Mouse (Mus musculus) frontal cortex, adult 2 months (tissue): ENCODE measurements around the gene Znhit2. TPM values are rescaled to one million over a fixed set of nuclear protein-coding genes. Genes with fewer than 3 reads are reported as not detected.

Source experiments
- DNase-seq, 2 experiments: peaks; one replicate each; pipeline ENCODE4 v3.0.0; 2022; ENCODE audit warnings: low spot score in 1 of 2; ENCODE audit errors: extremely low spot score in 1 of 2
- polyA plus RNA-seq: library from polyadenylated mRNA; depleted of rRNA; stranded (reverse); fragments of >200 nt; gene quantifications from 2 replicates; pipeline ENCODE4 v1.2.3, GENCODE M21; 2012

The Znhit2 gene
- polyA plus RNA-seq, 1 experiment: 51.7 TPM

- DNase-seq: peak; percentile 92 to 96
Measured at GRCm38 (mm10) chr19:6046294-6047153, 14.5 kb upstream of the Znhit2 start, which contains the start of gene Syvn1. Gene Syvn1, plus strand, starts transcription at chr19:6046576.

GRCm38 (mm10) chr19:6047154-6047898 is 13.7 kb upstream of the Znhit2 start:
- DNase-seq: no peak

DNA sequence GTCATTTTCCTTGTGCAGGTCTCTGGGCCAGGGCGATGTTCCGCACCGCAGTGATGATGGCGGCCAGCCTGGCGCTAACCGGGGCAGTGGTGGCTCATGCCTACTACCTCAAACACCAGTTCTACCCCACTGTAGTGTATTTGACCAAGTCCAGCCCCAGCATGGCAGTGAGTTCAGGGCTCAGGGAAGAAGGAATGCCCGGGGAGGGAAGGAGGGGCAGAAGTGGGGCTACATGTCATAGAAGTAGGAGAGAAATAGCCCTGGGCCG is 13.2 kb upstream of the Znhit2 start:
- DNase-seq: no peak

DNA sequence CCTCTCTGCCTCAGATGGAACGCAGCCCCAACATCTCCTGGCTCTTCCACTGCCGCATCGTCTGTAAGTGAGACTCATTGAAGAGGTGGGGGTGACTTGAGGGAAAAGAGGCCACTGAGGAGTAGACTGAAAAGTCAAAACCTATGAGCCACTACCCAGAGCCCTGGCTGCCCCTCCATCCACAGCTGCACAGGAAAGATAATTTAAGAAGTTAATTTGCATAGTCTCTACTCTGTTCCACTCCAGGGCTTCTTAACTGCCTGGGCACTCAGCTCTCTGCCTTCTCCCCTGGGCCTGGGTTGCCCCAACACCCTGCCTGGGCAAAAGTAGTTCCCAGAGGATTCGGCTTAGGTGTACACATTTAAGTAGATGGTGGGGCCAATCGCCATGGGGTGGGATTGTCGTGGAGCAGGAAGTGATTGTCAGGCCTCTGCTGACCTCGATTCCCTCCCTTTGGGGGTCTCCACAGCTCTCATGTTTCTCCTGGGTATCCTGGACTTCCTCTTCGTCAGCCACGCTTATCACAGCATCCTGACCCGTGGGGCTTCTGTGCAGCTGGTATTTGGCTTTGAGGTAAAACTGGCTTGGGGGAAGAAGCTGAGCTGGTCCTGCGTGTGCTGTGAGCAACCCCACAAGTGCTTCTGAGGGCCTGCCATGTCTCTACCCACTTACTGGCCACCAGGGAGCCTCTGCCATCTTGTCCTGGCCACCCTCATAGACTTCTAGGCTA is 12.1 kb upstream of the Znhit2 start:
- no peak for DNase-seq

GRCm38 (mm10) chr19:6052516-6052915 is 8.5 kb upstream of the Znhit2 start:
- no peak for DNase-seq

GRCm38 (mm10) chr19:6054296-6054695 is 6.7 kb upstream of the Znhit2 start:
- DNase-seq: no peak

DNA sequence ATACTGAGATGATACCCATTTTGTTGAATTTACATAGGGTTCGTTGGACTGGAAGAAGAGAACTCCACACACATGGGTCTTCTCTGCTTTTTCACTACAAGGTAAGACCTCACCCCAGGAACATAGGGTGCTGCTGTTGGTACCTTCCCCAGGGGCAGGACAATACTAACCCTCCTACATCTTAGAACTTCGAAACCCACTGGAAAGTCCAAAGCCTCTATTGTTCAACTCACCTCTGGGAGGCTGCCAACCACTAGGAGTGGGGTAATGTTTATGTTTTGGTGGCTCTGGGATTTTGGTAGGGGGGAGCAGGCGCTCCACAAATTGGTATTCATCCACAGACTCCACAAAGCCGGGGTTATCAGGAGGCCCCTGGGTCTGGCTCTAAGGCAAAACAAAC is 4.3 kb upstream of the Znhit2 start:
- DNase-seq: no peak

DNA sequence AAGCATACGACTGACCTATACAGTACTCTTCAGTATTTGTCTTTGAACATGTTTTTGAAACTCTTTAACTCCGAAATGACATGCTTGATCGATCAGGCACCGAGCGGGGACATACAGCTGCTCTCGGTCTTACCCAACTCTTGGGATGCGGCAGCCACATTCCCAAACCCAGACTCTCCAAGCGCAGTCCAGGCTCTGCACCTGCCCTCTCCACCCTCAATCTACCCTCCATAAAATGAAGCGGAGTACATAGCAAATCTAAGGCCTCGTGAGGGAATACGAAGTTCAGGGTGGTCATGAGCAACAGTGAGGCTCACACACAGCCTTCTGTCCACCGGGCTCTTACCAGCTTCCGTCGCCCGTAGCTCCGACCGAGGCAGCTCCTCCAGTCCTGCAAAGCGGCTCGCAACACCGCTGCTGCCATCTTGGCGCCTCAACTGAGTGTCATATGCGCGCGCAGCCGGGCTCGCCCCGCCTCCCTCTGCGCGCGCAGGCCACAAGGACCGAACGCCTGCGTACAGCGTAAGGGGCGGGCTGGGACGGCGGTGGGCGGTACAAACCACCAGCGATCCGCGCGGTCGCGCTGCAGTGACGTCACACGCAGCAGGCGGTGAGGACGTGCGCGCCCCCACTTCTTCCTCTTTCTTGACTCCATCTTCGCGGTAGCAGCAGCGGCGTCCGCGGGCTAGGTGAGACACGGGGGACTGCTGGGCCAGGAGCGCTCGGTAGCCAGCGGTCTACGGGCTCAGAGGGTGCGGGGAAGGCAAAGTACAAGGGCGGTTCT is 3.5 kb upstream of the Znhit2 start, which contains the start of the genes Mrpl49 and Fau:
Gene Mrpl49, minus strand, starts transcription at position 473 of the 784 bp plus-strand sequence.
Gene Fau, plus strand, starts transcription at position 532 of the 784 bp plus-strand sequence.
- peak; percentile 97 to 99 for DNase-seq

GRCm38 (mm10) chr19:6058513-6058912 is 2.5 kb upstream of the Znhit2 start:
- DNase-seq: no peak

DNA sequence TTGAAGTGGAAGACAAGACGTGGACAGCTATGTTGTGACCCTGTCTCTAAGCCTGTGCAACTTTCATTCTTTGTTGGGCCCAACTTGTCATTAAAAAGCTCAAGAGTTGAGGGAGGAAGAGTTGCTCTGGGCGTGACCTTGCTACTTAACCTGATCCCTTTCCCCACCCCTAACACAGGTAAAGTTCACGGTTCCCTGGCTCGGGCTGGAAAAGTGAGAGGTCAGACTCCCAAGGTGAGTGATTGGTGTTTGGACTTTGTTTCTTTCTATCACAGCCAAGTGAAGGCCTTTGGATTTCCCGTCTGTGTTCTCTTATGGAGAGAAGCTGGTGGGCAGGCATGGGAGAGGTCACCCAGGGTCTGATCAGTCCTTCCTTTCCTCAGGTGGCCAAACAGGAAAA is 2.0 kb upstream of the Znhit2 start:
- DNase-seq: no peak

GRCm38 (mm10) chr19:6061641-6062302 is 780 bp downstream of the Znhit2 start:
- peak in 1 of 2 experiments; percentile 39 for DNase-seq

DNA sequence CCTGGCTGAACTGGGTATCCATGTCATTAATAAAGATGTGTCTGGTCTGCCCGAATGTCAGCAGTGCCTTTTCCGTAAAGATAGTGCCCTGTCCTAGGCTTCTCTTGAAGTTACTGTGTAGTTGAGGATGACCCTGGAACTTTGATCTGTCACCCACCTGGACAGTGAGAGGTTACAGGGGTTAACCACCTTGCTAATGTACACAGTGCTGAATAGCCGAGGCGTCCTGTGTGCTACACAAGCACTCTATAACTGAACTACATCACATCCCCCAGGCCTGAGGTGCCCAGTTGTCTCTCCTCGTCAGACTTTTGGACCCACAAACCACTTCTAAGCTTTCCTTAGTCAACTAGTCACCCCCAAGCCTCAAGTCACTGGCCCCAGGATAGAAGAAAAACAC is 1.4 kb downstream of the Znhit2 start:
- DNase-seq: no peak

DNA sequence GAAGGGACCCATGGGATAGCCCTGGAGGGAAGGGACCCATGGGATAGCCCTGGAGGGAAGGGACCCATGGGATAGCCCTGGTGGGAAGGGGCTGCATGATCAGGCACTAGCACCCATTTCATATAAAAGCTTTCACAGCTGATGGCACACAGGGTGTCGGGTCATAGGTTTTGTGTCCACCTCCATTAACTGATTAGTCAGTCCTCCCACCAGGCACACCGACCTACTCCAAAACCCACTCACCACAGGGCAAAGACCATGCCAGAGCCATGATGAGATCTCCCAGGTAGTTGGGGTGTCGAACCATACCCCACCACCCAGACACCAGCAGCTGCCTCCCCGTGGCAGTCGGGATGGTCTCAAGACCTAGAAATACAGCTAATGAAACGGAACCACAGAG is 2.1 kb downstream of the Znhit2 start:
- no peak for DNase-seq

DNA sequence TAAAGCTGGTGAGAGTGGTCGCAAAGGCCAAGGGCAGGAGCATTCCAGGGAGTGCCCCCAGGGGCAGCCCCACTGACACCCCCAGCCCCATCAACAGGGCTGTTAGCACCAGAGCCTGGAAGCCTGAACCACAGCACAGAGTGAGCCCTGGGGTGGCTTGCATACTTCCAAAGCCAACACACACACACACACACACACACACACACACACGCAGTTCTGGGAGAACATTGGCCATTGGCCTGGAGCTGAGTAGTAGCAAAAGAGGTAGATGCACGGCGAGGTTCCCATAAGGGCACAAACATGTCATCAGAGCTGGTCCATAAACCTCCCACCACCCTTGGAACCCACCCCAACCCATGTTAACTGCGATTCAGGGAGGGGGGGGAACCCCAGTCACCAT is 5.6 kb downstream of the Znhit2 start:
- DNase-seq: no peak

DNA sequence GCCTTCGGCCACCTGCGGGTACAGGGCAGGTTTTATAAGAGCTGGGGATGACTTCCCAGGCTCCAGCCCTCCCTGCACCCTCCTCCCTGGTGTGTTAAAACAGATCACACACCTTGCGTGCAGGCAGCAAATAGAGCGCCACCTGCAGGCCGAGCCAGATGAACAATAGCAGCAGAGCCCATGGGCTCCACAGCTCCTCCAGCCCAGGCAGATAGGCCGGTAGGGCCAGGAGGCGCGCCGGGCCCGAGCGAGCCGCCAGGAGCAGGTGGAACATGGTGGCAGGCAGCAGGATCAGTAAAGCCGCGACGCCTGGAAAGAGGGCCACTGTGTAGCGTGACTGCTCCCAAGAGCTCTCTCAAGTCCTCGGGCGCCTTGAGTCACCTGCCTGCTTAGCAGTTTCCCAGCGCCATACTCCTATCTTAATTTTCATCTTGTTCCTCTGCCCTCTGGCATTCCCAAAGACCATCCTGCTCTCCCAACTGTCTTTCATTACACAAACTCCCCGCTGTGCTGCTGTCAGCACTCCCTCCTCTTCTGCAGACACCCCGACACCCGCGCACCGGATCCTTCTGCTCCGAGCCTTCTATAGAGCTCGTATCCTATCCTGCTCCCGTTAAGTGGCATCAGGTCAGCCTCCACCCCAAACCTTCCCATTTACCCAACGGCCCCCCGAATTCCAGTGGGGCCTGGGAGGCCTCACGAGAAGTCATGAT is 6.2 kb downstream of the Znhit2 start:
- peak; percentile 75 to 89 for DNase-seq

GRCm38 (mm10) chr19:6067724-6068415 is 6.9 kb downstream of the Znhit2 start, which contains the start of gene Tm7sf2:
Gene Tm7sf2, minus strand, starts transcription at chr19:6068373.
- peak; percentile 77 to 86 for DNase-seq

DNA sequence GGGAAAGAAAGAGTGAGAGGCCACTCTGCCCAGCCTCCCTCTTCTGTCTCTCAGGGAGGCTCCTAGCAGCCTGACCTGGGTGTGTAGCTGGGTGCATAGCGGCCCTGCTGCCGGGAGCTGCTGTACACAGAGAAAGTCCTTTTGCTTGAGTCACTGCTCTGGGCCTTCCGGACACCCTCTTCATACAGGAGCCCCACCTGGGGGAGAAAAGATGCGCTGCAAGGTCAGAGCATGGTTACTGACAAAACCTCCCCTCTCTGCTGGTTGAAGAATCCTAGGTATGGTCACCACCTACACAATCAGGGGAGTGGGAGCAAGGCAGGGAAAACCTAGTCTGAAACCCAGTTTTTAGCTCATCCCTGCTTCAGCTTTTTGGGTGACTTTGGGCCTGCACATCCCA is 8.0 kb downstream of the Znhit2 start:
- no peak for DNase-seq

DNA sequence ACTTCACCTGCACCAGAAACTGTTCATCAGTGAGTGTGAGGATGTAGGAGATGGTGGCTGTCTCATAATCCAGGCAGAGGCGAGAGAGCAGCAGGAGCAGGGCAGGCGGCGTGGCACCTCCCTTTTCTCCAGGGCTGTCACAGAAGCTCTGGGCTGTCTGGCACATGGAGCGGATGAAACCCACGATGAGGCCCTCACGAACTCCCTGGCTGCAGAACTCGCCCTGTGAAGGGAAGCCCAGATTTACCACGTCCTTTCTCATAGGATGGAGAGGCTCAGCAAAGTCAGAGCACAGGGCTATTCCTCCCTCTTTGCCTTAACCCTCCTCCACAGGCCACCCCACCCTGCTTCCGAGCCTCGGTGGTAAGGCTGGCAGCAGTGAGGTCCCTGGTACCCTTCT is 8.9 kb downstream of the Znhit2 start:
- DNase-seq: no peak
